Mouse (Mus musculus): Measurements from ENCODE around the gene Ttc23.

Gene Ttc23

GRCm38 (mm10) chr7:67647277-67647676 is at the start of gene Ttc23:
Ttc23 (plus strand) TSS chr7:67647410.
- ChIA-PET CTCF (interaction anchor here in 3 of 4 experiments (0.5 to 1.9 kb wide), 5 partner anchors 11 to 113 kb away, joined by 3 to 7 read pairs (median 3); partner anchors contain the start of gene Synm (in 1 of the 3)), POLR2A (interaction anchor here in 3 of 4 experiments (0.6 to 2.7 kb wide), 14 partner anchors 8 to 959 kb away, joined by 3 to 12 read pairs (median 4); partner anchors contain the start of gene Synm (in 1 of the 3))

GRCm38 (mm10) chr7:67598050-67598449 is 49.2 kb upstream of the Ttc23 start:
- ChIA-PET POLR2A (interaction anchor here in 1 of 4 experiments (1.3 kb wide), 1 partner anchor 10 kb away, joined by 4 read pairs; no protein-coding TSS in a partner anchor), CTCF (no interaction called here)

- POLR2A ChIA-PET = no interaction called here
- CTCF ChIA-PET = no interaction called here
Measured at GRCm38 (mm10) chr7:67605114-67605513, 42.1 kb upstream of the Ttc23 start.

- ChIA-PET CTCF (no interaction called here), POLR2A (no interaction called here)
Measured at GRCm38 (mm10) chr7:67606250-67606649, 41.0 kb upstream of the Ttc23 start.

GRCm38 (mm10) chr7:67607669-67608347 is 39.4 kb upstream of the Ttc23 start:
- POLR2A ChIA-PET = interaction anchor here in 2 of 4 experiments (0.7 to 1.5 kb wide), 2 partner anchors 9 to 13 kb away, joined by 3 to 4 read pairs; no protein-coding TSS in a partner anchor
- CTCF ChIA-PET = interaction anchor here in 1 of 4 experiments (0.8 kb wide), 1 partner anchor 12 kb away, joined by 3 read pairs; no protein-coding TSS in a partner anchor

- ChIA-PET CTCF (interaction anchor here in 2 of 4 experiments (0.6 to 0.8 kb wide), 3 partner anchors 12 to 1299 kb away, joined by 3 read pairs; no protein-coding TSS in a partner anchor), POLR2A (interaction anchor here in 3 of 4 experiments (0.7 to 1.5 kb wide), 4 partner anchors 10 to 518 kb away, joined by 3 to 6 read pairs (median 4); no protein-coding TSS in a partner anchor)
Measured at GRCm38 (mm10) chr7:67608348-67609024, 38.7 kb upstream of the Ttc23 start.

- ChIA-PET POLR2A (interaction anchor here in 2 of 4 experiments (0.7 to 1.6 kb wide), 5 partner anchors 12 to 32 kb away, joined by 3 to 7 read pairs (median 3); no protein-coding TSS in a partner anchor), CTCF (interaction anchor here in 1 of 4 experiments (0.6 kb wide), 1 partner anchor 98 kb away, joined by 5 read pairs; no protein-coding TSS in a partner anchor)
Measured at GRCm38 (mm10) chr7:67613795-67614463, 33.3 kb upstream of the Ttc23 start.

- CTCF ChIA-PET = interaction anchor here in 1 of 4 experiments (0.6 kb wide), 1 partner anchor 98 kb away, joined by 5 read pairs; no protein-coding TSS in a partner anchor
- POLR2A ChIA-PET = interaction anchor here in 2 of 4 experiments (0.7 to 1.6 kb wide), 5 partner anchors 12 to 31 kb away, joined by 3 to 7 read pairs (median 3); no protein-coding TSS in a partner anchor
Measured at GRCm38 (mm10) chr7:67614464-67614861, 32.7 kb upstream of the Ttc23 start.

GRCm38 (mm10) chr7:67616890-67617289 is 30.3 kb upstream of the Ttc23 start:
- ChIA-PET POLR2A (interaction anchor here in 1 of 4 experiments (0.6 to 1.3 kb wide), 2 partner anchors 12 to 727 kb away, joined by 4 to 5 read pairs; no protein-coding TSS in a partner anchor), CTCF (interaction anchor here in 2 of 4 experiments (0.6 kb wide), 2 partner anchors 38 to 752 kb away, joined by 3 read pairs; no protein-coding TSS in a partner anchor)

GRCm38 (mm10) chr7:67617646-67618045 is 29.6 kb upstream of the Ttc23 start:
- POLR2A ChIA-PET = interaction anchor here in 1 of 4 experiments (0.6 to 1.3 kb wide), 2 partner anchors 11 to 727 kb away, joined by 4 to 5 read pairs; no protein-coding TSS in a partner anchor
- CTCF ChIA-PET = no interaction called here

GRCm38 (mm10) chr7:67618316-67618715 is 28.9 kb upstream of the Ttc23 start:
- ChIA-PET CTCF (no interaction called here), POLR2A (interaction anchor here in 2 of 4 experiments (0.7 to 2.3 kb wide), 2 partner anchors 12 to 27 kb away, joined by 3 to 15 read pairs; partner anchors contain the start of gene Lrrc28 (in 1 of the 2))

- ChIA-PET POLR2A (interaction anchor here in 1 of 4 experiments (0.8 to 2.3 kb wide), 3 partner anchors 10 to 13 kb away, joined by 3 to 15 read pairs (median 3); no protein-coding TSS in a partner anchor), CTCF (interaction anchor here in 3 of 4 experiments (0.6 to 0.7 kb wide), 3 partner anchors 12 to 592 kb away, joined by 3 to 4 read pairs (median 3); no protein-coding TSS in a partner anchor)
Measured at GRCm38 (mm10) chr7:67619836-67620235, 27.4 kb upstream of the Ttc23 start.

GRCm38 (mm10) chr7:67622151-67622550 is 25.1 kb upstream of the Ttc23 start:
- POLR2A ChIA-PET = interaction anchor here in 1 of 4 experiments (0.7 kb wide), 1 partner anchor 57 kb away, joined by 3 read pairs; no protein-coding TSS in a partner anchor
- CTCF ChIA-PET = interaction anchor here in 1 of 4 experiments (0.7 kb wide), 1 partner anchor 9 kb away, joined by 3 read pairs; no protein-coding TSS in a partner anchor

GRCm38 (mm10) chr7:67626671-67627070 is 20.5 kb upstream of the Ttc23 start:
- CTCF ChIA-PET = interaction anchor here in 3 of 4 experiments (0.6 kb wide), 3 partner anchors 628 to 1037 kb away, joined by 3 to 6 read pairs (median 3); no protein-coding TSS in a partner anchor
- POLR2A ChIA-PET = interaction anchor here in 1 of 4 experiments (1.7 to 1.9 kb wide), 2 partner anchors 13 to 1135 kb away, joined by 4 to 7 read pairs; no protein-coding TSS in a partner anchor

- CTCF ChIA-PET = interaction anchor here (0.5 to 2.8 kb wide), 26 partner anchors 10 to 810 kb away, joined by 3 to 14 read pairs (median 4); partner anchors contain the start of genes Synm (in 3 of the 4), Adamts17 (in 1 of the 4) and Lrrc28 (in 1 of the 4)
Measured at GRCm38 (mm10) chr7:67629681-67630080, 17.5 kb upstream of the Ttc23 start.

GRCm38 (mm10) chr7:67630817-67631216 is 16.4 kb upstream of the Ttc23 start:
- ChIA-PET POLR2A (interaction anchor here in 2 of 4 experiments (0.8 to 3.7 kb wide), 6 partner anchors 11 to 38 kb away, joined by 3 to 22 read pairs (median 8); partner anchors contain the start of genes Lrrc28 (in 1 of the 2) and Ttc23 (in 1 of the 2)), CTCF (interaction anchor here (0.7 to 2.8 kb wide), 20 partner anchors 9 to 791 kb away, joined by 3 to 14 read pairs (median 4); partner anchors contain the start of genes Synm (in 2 of the 4), Adamts17 (in 1 of the 4) and Ttc23 (in 1 of the 4))

More at GRCm38 (mm10) chr7:67629681-67630080, 17.5 kb upstream of the Ttc23 start:
- POLR2A ChIA-PET = interaction anchor here in 3 of 4 experiments (0.9 to 3.3 kb wide), 9 partner anchors 10 to 429 kb away, joined by 3 to 22 read pairs (median 4); partner anchors contain the start of gene Lrrc28 (in 1 of the 3)

GRCm38 (mm10) chr7:67632380-67632779 is 14.8 kb upstream of the Ttc23 start:
- CTCF ChIA-PET = interaction anchor here in 2 of 4 experiments (0.7 to 2.8 kb wide), 7 partner anchors 127 to 812 kb away, joined by 3 to 10 read pairs (median 4); partner anchors contain the start of gene Synm (in 2 of the 2)
- POLR2A ChIA-PET = interaction anchor here in 3 of 4 experiments (0.9 to 3.7 kb wide), 5 partner anchors 10 to 389 kb away, joined by 3 to 12 read pairs (median 3); partner anchors contain the start of gene Lrrc28 (in 1 of the 3)
